Mouse (Mus musculus) left cerebral cortex, adult 9 months (tissue): ENCODE measurements around the gene Insm1.

ENCODE experiments used
- DNase-seq, 2 experiments: peaks; one replicate each; pipeline ENCODE4 v3.0.0; 2022; ENCODE audit warnings: low spot score in 2 of 2

Insm1 gene

GRCm38 (mm10) chr2:146262215-146262614 is 40.5 kb downstream of the Insm1 start:
- no peak for DNase-seq

- DNase-seq: no peak
These were observed 41.2 kb downstream of the Insm1 start for GRCm38 (mm10) chr2:146262966-146263365.

GRCm38 (mm10) chr2:146265045-146265444 is 43.3 kb downstream of the Insm1 start:
- DNase-seq: no peak

- no peak for DNase-seq
These were observed 44.8 kb downstream of the Insm1 start for GRCm38 (mm10) chr2:146266539-146266938.
